Mouse (Mus musculus) cerebellum, adult 9-11 months (tissue): ENCODE results near the gene Ttc13.

ENCODE experiments used
- DNase-seq: peaks from one replicate; pipeline ENCODE4 v3.0.0; 2022

Gene Ttc13

GRCm38 (mm10) chr8:124702183-124702582 lies 19.6 kb downstream of the Ttc13 start:
- DNase-seq, result peak; percentile 71

- no peak for DNase-seq
These were observed 20.8 kb downstream of the Ttc13 start for GRCm38 (mm10) chr8:124701023-124701422.

- no peak for DNase-seq
These were observed 21.5 kb downstream of the Ttc13 start for GRCm38 (mm10) chr8:124700271-124700670.

GRCm38 (mm10) chr8:124695424-124696100 lies 26.2 kb downstream of the Ttc13 start:
- no peak for DNase-seq

GRCm38 (mm10) chr8:124691706-124692105 lies 30.1 kb downstream of the Ttc13 start:
- no peak for DNase-seq

GRCm38 (mm10) chr8:124688899-124689298 lies 32.9 kb downstream of the Ttc13 start:
- no peak for DNase-seq

GRCm38 (mm10) chr8:124682218-124682617 lies 39.6 kb downstream of the Ttc13 start:
- DNase-seq, result no peak

- DNase-seq, result no peak
These were observed 40.0 kb downstream of the Ttc13 start for GRCm38 (mm10) chr8:124681792-124682157.

GRCm38 (mm10) chr8:124681077-124681791 lies 40.5 kb downstream of the Ttc13 start:
- DNase-seq, result no peak

- DNase-seq, result peak; percentile 45
These were observed 43.5 kb downstream of the Ttc13 start for GRCm38 (mm10) chr8:124678246-124678645.

- DNase-seq, result peak; percentile 93
These were observed 44.3 kb downstream of the Ttc13 start for GRCm38 (mm10) chr8:124677486-124677885.

GRCm38 (mm10) chr8:124677078-124677477 lies 44.7 kb downstream of the Ttc13 start:
- DNase-seq, result no peak

GRCm38 (mm10) chr8:124676661-124677060 lies 45.1 kb downstream of the Ttc13 start:
- DNase-seq, result peak; percentile 88

GRCm38 (mm10) chr8:124672345-124672744 lies 49.4 kb downstream of the Ttc13 start:
- DNase-seq, result no peak

- DNase-seq, result no peak
These were observed 53.0 kb downstream of the Ttc13 start for GRCm38 (mm10) chr8:124668798-124669197.

- DNase-seq, result no peak
These were observed 57.4 kb downstream of the Ttc13 start for GRCm38 (mm10) chr8:124664414-124664813.

- DNase-seq, result no peak
These were observed 57.9 kb downstream of the Ttc13 start for GRCm38 (mm10) chr8:124663874-124664230.

- peak; percentile 80 for DNase-seq
These were observed 58.5 kb downstream of the Ttc13 start, which contains the start of gene 2310022B05Rik for GRCm38 (mm10) chr8:124663112-124663873. TSS of gene 2310022B05Rik (minus strand) at chr8:124663369.

- no peak for DNase-seq
These were observed 59.2 kb downstream of the Ttc13 start for GRCm38 (mm10) chr8:124662446-124663111.

GRCm38 (mm10) chr8:124661781-124662180 lies 60.0 kb downstream of the Ttc13 start:
- no peak for DNase-seq

GRCm38 (mm10) chr8:124658415-124658814 lies 63.4 kb downstream of the Ttc13 start:
- peak; percentile 49 for DNase-seq

- DNase-seq, result no peak
These were observed 63.8 kb downstream of the Ttc13 start for GRCm38 (mm10) chr8:124657961-124658360.
